Mouse (Mus musculus): ENCODE measurements around the gene Trhr2. TPM values are rescaled to one million over a fixed set of nuclear protein-coding genes. Genes with fewer than 3 reads are reported as not detected.

The Trhr2 gene
- total RNA-seq, 2 experiments from 2014 or later: 2.3 to 3.0 TPM

GRCm38 (mm10) chr8:122357641-122358040 lies 2.9 kb downstream of the Trhr2 start:
- DNase-seq (ENCODE audit: low spot score in 2 of 2): no peak
- intact Hi-C loops (cut with DNase I): no loop called here

- intact Hi-C loops (cut with DNase I): no loop called here
- DNase-seq (ENCODE audit: low spot score in 2 of 2): no peak
Observed at GRCm38 (mm10) chr8:122357202-122357601, 3.3 kb downstream of the Trhr2 start.

- peak; percentile 57 to 65 for DNase-seq (ENCODE audit: low spot score in 2 of 2)
Observed at GRCm38 (mm10) chr8:122355642-122356606, 4.6 kb downstream of the Trhr2 start.

DNA sequence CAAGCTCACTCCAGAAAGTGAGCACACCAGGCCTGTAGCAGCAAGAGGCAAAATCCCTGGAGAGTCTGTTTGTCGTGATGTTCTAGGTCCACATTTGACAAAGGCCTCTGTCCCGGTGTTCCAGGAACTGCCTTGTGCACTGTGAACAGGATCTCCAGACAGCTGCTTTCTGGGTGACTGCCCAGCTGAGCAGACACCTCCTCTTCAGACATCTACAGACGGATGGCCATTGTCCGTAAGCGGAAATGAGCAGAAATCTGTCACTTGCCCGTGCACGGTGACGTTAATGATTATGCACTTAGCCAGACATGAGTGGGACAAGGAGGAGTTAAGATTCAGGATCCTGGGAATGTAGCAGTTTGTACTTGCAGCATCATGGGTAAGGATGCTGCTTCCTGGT lies 6.4 kb downstream of the Trhr2 start:
- intact Hi-C loops (cut with DNase I): no loop called here
- no peak for DNase-seq (ENCODE audit: low spot score in 2 of 2)

More at GRCm38 (mm10) chr8:122355642-122356606, 4.6 kb downstream of the Trhr2 start:
- intact Hi-C loops (cut with DNase I): no loop called here

DNA sequence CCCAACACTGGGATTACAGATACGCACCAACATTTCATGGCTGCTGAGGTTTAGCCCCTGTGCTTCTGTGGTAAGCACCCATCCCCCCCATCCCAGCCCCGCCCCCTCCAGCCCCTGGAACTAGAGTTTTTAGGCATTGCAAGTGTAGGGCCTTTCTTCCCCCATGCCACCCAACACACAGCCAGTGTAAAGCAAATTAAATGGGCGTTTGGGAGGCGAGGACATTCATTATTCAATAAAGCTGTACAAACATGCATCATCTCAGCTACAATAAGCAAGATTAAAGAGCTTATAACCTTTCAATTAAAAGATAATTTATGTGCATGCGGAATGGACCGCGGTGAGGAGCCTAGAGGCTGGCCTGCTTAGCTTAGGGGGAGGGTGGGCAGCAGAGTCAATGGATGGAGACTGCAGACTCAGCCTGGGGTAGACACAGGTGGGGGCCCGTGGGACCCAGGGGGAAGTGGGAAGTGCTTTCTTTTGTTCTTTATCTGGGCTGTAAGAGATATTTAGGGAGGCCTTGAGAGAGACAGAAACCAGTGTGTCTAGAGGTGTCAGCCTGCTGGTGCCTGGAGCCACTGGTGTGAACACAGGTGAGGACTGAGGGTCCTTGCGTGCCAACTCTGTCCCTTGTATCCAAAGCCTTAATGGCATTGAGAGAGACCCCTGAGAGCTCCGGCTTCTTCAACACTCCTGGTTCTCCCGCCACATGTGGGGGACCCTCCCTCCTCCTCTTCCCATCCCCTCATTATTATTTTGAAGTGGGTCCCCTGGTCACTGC lies 10.0 kb downstream of the Trhr2 start:
- DNase-seq (ENCODE audit: low spot score in 2 of 2): no peak
- intact Hi-C loops (cut with DNase I): no loop called here

DNA sequence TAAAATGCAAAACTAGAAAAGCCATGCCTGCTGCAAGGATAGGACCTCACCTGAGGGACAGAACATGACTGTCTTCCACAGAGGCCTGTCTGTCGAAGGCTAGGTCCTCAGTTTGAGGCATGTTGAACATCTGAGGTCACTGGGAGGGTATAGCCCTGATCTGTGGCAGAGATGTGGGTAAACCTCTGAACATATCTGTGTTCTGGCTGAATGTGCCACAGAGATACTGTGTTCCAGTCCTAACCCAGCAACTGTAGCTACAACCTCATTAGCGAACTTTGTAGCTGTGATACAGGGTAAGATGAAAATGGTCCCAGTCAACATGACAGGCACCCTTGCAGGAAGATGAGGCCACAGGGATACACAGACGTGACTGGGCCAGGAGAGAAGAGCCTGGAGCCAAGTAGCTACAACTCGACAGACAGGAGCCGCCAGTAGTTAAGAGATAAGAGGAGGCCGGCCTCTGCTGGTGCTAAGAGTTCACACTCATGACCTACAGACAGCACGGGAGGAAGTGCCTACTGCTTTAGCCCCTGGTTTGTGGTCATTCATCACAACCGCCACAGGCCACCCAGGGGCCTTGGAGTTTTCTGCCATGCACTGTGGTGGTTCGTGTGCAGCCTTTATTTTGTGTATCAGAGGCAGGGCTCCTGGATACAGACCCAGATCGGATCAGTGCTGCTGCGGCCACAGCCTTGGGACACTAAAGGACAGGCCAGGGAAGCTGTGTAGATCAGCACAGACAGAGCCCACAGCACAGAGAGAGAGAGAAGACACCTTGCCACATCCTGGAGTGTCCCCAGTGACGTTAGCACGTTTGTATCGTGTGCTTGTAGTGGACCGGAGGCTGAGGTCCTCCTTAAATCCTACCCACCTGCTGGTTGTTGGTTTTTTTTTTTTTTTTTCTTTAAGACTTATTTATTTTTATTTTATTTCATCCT lies 10.9 kb downstream of the Trhr2 start:
- intact Hi-C loops (cut with DNase I): no loop called here
- no peak for DNase-seq (ENCODE audit: low spot score in 2 of 2)

- intact Hi-C loops (cut with DNase I): no loop called here
Observed at GRCm38 (mm10) chr8:122347811-122348552, 12.6 kb downstream of the Trhr2 start.

GRCm38 (mm10) chr8:122345181-122346095 lies 15.1 kb downstream of the Trhr2 start:
- DNase-seq (ENCODE audit: low spot score in 2 of 2): no peak

More at GRCm38 (mm10) chr8:122347811-122348552, 12.6 kb downstream of the Trhr2 start:
- peak; percentile 62 to 66 for DNase-seq (ENCODE audit: low spot score in 2 of 2)

GRCm38 (mm10) chr8:122344219-122344618 lies 16.3 kb downstream of the Trhr2 start:
- no peak for DNase-seq (ENCODE audit: low spot score in 2 of 2)
- intact Hi-C loops (cut with DNase I): no loop called here

More at GRCm38 (mm10) chr8:122345181-122346095, 15.1 kb downstream of the Trhr2 start:
- intact Hi-C loops (cut with DNase I): no loop called here

- no peak for DNase-seq (ENCODE audit: low spot score in 2 of 2)
- intact Hi-C loops (cut with DNase I): loop anchor here (2.0 kb wide), 1 partner anchor 25 kb away; no protein-coding TSS in a partner anchor
Observed at GRCm38 (mm10) chr8:122343758-122344157, 16.8 kb downstream of the Trhr2 start.

DNA sequence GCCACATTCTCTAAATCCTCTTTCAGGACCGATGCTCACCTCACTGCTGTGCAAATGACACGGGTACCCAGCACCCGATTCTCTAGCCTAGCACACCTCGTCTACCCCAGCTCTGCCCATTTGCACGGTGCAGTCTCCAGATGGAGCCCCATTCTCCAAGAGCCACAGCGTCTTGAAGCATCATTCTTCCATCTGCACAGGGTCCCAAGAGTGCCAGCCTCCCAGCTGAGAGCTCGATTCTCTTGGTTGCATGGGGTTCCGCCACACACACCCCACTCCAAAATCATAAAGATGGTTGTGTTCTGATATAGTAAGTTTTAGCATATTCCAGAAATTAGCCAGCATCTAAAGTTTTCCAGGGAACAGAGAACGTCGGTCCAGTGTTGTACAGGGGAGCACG lies 17.2 kb downstream of the Trhr2 start:
- intact Hi-C loops (cut with DNase I): loop anchor here (2.0 kb wide), 1 partner anchor 25 kb away; no protein-coding TSS in a partner anchor
- no peak for DNase-seq (ENCODE audit: low spot score in 2 of 2)

GRCm38 (mm10) chr8:122342806-122343209 lies 17.7 kb downstream of the Trhr2 start:
- peak; percentile 59 to 64 for DNase-seq (ENCODE audit: low spot score in 2 of 2)
- intact Hi-C loops (cut with DNase I): loop anchor here (2.0 kb wide), 1 partner anchor 26 kb away; no protein-coding TSS in a partner anchor

DNA sequence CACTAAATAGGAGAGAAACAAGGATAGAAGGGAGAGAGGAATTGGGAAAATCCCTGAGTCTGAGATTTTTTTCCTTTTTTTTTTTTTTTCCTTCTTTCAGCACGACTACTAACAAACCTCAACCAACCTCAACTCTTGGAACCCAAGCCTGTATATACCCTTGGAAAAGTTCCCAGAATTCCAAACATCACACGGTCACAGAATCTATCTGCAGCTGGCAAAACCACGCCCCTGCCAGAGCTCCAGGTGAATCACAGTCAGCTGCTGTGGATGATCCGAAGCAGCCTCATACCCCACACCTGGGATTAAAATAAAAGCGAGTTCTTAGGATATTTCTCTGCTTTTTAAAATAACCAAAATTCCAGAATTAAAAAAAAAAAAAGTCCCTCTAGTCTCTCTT lies 18.2 kb downstream of the Trhr2 start:
- peak in 1 of 2 experiments; percentile 57 for DNase-seq (ENCODE audit: low spot score in 2 of 2)
- intact Hi-C loops (cut with DNase I): loop anchor here (2.0 kb wide), 1 partner anchor 26 kb away; no protein-coding TSS in a partner anchor

GRCm38 (mm10) chr8:122341790-122342189 lies 18.8 kb downstream of the Trhr2 start:
- intact Hi-C loops (cut with DNase I): loop anchor here (2.0 kb wide), 1 partner anchor 27 kb away; no protein-coding TSS in a partner anchor
- DNase-seq (ENCODE audit: low spot score in 2 of 2): no peak

DNA sequence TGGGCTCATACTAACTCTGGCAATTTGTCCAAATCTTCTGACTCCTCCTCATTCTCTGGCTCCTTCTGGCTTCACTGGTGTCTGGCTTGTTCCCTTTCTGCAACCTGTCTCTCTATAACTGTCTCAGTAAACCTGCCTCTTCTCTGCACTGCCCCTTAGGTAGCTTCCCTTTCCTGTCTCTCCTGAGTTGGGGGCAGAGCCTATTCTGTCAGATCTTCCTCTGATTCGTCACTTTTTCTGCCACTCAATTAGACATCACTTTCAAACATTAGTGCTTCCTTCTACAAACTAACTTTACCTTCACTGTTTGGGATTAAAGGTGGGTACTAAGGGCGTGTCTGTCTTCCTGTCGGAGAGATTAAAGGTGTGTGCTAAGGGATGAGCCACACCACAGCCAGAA lies 19.8 kb downstream of the Trhr2 start:
- intact Hi-C loops (cut with DNase I): no loop called here
- DNase-seq (ENCODE audit: low spot score in 2 of 2): no peak

GRCm38 (mm10) chr8:122338852-122339251 lies 21.7 kb downstream of the Trhr2 start:
- intact Hi-C loops (cut with DNase I): no loop called here
- DNase-seq (ENCODE audit: low spot score in 2 of 2): no peak

Measured in left cerebral cortex, postnatal 14 days (tissue).